Mouse (Mus musculus) kidney, adult 18-20 months (tissue): ENCODE results near the gene Rasa3.

Experiments
- DNase-seq: peaks from one replicate; pipeline ENCODE4 v3.0.0; 2021

Rasa3 gene

DNA sequence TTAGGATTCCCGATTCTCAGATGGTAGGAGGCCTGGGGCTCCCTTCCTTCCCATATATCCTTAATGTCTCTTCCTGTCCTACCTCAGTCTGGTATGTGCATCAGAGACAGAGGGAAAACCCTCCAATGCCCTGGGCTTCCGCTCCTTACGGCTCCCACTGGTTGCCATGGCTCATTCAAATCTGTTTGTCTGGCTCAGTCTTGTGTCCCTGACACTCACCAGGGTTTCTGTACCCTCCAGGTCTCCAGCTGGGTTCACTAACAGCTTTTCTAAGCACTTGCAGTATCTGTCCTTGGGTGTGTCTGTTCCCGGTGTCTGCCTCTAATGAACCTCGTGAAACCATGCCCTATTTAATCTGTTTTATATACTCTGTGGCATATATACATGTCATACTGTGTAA lies 135.9 kb downstream of the Rasa3 start:
- no peak for DNase-seq

DNA sequence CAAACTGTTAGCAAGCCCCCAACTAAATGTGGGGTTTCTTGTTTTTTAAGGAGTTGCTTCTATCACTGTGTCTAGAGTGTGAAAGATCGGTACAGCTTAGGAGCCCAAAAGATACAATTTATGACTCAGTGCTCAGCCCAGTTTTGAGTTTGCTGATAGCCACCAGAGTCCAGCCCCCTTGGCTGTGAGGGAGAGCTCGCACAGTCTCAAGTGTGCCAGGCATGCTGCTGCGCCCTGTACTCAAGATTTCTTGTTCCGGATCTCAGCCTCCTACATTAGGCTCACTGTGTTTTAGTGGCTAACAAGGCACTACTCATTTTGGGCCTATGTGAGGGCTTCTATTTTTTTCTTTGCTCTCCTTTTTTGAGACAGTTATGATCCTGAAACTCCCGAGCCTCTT lies 137.3 kb downstream of the Rasa3 start:
- no peak for DNase-seq

GRCm38 (mm10) chr8:13538821-13539220 lies 138.6 kb downstream of the Rasa3 start:
- peak; percentile 63 for DNase-seq

- DNase-seq = no peak
These were observed 140.3 kb downstream of the Rasa3 start for GRCm38 (mm10) chr8:13537102-13537501.

- peak; percentile 17 for DNase-seq
These were observed 144.3 kb downstream of the Rasa3 start for GRCm38 (mm10) chr8:13533123-13533522.

GRCm38 (mm10) chr8:13531602-13532171 lies 145.7 kb downstream of the Rasa3 start:
- peak; percentile 21 for DNase-seq

DNA sequence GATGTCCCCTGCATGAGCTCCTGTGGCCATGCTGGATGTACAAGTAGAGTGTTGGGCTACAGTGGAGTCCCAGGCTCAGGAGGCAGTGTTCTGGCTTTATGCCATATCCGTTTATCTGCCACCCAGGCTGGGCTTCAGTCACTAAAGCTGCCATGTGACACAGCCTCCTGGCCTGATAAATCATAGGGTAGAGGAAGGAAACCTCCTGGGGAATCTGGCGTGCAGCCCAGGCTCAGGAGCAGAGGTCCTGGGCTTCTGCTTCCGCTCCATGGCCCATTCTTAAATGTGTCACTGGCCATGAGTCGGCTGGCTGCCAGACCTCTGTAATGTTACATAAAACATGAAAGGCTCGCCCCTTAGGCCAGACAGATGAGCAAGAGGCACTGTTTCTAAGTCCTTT lies 146.5 kb downstream of the Rasa3 start:
- DNase-seq = peak; percentile 94

DNA sequence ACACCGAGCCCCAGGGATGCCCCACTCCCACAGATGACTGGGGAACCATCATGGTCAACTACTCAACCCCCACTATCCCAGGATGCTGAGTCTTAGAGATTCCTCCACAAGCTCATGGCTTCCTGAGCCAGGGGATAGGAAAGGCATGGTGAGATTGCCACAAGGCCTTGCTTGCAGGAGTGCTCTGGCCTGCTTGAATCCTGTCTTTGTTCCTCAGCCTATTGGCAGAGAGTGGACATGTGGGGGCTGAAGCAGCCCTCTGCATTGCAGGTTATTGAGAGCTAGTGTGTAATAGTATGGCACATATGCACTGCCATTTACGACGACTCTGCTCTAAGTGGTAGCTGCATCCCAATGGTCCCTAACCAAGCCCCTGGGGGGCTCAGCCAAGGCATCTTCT lies 147.0 kb downstream of the Rasa3 start:
- DNase-seq = no peak

DNA sequence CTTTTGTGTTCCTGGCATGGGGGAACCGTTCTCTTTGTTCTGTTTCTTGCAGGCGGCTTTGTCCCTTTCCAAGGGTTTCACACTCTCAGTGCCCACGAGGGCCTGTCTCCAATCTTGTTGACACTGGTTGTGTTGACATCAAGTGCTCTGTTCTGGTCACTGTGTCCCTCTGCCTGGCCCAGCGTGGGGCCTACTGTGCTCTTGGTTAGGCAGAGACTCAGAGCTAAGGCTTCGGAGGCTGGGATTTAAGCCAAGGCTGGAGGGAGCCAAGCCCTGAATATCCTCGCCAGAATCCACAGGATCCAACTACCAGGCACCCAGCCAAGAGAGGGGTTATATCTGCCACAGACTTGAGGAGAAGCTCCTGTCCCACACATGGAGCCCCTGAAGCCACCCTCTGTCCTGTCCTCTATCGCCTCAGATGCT lies 147.5 kb downstream of the Rasa3 start:
- peak; percentile 85 for DNase-seq

- DNase-seq = peak; percentile 49
These were observed 148.2 kb downstream of the Rasa3 start for GRCm38 (mm10) chr8:13529011-13529840.

- DNase-seq = peak; percentile 22
These were observed 156.0 kb downstream of the Rasa3 start for GRCm38 (mm10) chr8:13521392-13521791.

DNA sequence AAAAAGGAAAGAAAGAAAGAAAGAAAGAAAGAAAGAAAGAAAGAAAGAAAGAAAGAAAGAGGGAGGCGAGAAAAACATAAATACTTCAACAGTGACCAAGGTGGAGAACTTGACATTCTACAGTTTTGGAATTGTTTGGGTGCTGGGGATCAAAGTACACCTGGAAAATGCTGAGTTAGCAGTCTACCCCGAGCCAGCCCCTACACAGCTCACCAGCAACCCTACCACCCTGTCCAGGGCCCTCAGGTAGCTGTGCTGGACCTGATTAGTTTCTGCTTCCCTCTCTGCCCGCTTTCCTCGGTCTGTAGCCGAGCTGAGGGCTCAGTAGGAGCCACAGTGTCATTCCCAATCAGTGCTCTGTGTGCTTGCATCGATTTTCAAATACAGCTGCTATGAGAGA lies 157.1 kb downstream of the Rasa3 start:
- no peak for DNase-seq

GRCm38 (mm10) chr8:13519503-13519902 lies 157.9 kb downstream of the Rasa3 start:
- DNase-seq = no peak

DNA sequence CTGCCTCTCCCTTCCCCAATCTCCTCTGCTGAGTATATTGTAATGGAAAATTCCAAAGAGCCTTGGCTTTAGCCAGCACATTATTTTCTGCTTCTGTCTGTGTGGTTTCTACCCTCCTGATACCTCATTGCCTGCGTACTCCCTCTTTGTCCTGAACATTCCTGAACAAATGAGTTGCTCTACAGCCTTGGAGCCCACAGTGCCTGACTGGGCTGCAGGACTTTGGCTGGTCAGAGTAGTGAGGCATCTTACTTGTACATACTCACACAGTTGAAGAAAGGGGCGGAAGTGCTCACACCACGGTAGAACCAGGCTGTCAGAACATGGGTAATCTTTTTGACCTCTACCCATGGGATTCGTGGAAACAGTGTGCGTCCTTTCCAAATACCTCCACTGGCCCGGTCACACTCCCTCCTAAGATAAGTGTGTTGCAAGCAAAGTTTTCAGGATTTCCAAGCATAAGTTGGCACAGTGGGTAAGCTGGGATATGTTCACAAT lies 160.1 kb downstream of the Rasa3 start:
- DNase-seq = no peak
